Mouse (Mus musculus): ENCODE results near the gene Chmp4b. TPM values are rescaled to one million over a fixed set of nuclear protein-coding genes. Genes with fewer than 3 reads are reported as not detected.
A peak's percentile ranks its signal among the peaks of the same experiment; 100 is the strongest.

Gene Chmp4b
- 13.0 and 16.6 TPM in 2 replicates for polyA plus RNA-seq (2014; fragmentation: Nextera tagmentation; extraction: Ambion mirVana)

DNA sequence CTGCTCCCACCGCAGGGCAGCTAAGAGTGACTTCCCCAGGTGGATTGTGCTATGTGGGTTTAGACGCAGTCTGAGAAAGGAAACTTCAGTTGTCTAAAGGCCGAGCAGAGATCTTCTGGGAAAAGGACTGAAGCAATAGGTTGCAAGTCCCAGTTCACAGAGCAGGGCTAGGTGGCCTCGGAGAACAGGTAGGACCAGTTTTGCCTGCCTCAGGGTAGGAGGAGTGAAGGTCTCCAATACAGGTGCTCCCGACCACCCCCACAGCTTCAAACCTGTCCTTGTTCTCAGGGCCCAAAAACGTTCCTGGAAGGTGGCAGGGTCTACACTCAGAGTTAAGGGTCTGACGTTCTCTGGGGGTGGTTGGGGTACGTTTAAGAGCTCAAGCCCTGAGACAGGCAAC, at the start of gene Chmp4b:
Gene Chmp4b (plus strand): TSS at position 343 of the 400 bp plus-strand sequence.
- 46% methylated on average over 8 of the region's 8 CpGs for WGBS
- no peaks in the 10 kb centered on the region for H3K27me3 ChIP-seq (ENCODE audit: control insufficient read depth, insufficient read depth, low read length)
- H3K36me3 ChIP-seq (ENCODE audit: control insufficient read depth, insufficient read depth, low read length): no peaks in the 10 kb centered on the region
- no peak within 1 kb of the TSS for H3K9ac ChIP-seq (ENCODE audit: low read length)
- no peaks in the 10 kb centered on the region for H3K9me3 ChIP-seq (ENCODE audit: control insufficient read depth, low read length)
- no peak within 1 kb of the TSS for H3K4me2 ChIP-seq (ENCODE audit: low read length)
- peaks cover 0 to 4% of the 10 kb centered on the region in 2 experiments; a peak in 1 of 4 replicates for H3K4me1 ChIP-seq (ENCODE audit: control insufficient read depth in 2 of 2, insufficient read depth in 2 of 2, low read length in 2 of 2)
- no peak for ATAC-seq (ENCODE audit: insufficient number of reproducible peaks, insufficient read depth, low FRiP score, low read depth)
- no peak within 1 kb of the TSS for H3K27ac ChIP-seq (replicated peaks in 1 of 2; ENCODE audit: control insufficient read depth in 1 of 2, insufficient read depth in 1 of 2, low read depth in 2 of 2, low read length in 2 of 2)
- no peak within 1 kb of the TSS for H3K4me3 ChIP-seq (ENCODE audit: control insufficient read depth in 1 of 2, insufficient read depth in 1 of 2, low read depth in 1 of 2, low read length in 2 of 2)

DNA sequence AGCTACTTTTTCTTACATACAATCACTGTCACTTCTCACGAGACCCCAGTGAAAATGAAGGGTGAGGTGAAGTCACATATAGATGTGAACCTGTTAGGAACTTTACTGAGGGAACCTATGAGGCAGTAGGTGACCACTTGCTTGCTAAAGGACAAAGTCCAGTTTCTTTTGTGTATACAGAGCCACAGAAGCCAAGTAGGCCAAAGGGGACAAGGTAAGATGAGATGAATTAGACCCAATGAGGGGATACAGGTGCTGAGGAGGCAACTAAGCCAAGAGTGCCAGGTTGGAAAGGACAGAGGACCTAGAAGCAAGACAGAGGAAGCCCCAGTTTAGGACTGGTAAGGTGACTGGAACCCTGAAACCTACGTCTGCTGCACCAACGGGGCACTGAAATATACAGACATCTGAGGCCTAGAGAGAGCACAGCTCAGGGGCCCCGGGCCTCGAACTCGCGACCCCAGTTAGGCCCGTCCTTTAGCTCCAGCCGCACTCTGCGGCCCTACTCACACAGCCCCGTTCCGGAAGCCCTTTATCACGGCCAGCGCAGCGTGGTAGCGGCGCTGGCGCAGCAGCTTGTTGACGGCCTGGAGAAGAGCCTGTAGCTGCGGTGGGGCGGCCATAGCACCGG, 48.4 kb upstream of the Chmp4b start:
- H3K4me3 ChIP-seq (ENCODE audit: control insufficient read depth in 1 of 2, insufficient read depth in 1 of 2, low read depth in 1 of 2, low read length in 2 of 2): peak overlapping the region; percentile 62 to 70
- WGBS: 10% methylated on average over 22 of the region's 22 CpGs
- no peak for ATAC-seq (ENCODE audit: insufficient number of reproducible peaks, insufficient read depth, low FRiP score, low read depth)
- peak overlapping the region; percentile 58 for H3K4me2 ChIP-seq (ENCODE audit: low read length)
- H3K4me1 ChIP-seq (ENCODE audit: control insufficient read depth in 2 of 2, insufficient read depth in 2 of 2, low read length in 2 of 2): peaks cover 3 to 10% of the 10 kb centered on the region in 2 experiments; a peak in 3 of 4 replicates
- no peaks in the 10 kb centered on the region for H3K36me3 ChIP-seq (ENCODE audit: control insufficient read depth, insufficient read depth, low read length)
- peak overlapping the region; percentile 75 for H3K9ac ChIP-seq (ENCODE audit: low read length)
- no peaks in the 10 kb centered on the region for H3K9me3 ChIP-seq (ENCODE audit: control insufficient read depth, low read length)
- H3K27ac ChIP-seq (replicated peaks in 1 of 2; ENCODE audit: control insufficient read depth in 1 of 2, insufficient read depth in 1 of 2, low read depth in 2 of 2, low read length in 2 of 2): peak overlapping the region; percentile 6 to 15; a peak in 2 of 4 replicates
- no peaks in the 10 kb centered on the region for H3K27me3 ChIP-seq (ENCODE audit: control insufficient read depth, insufficient read depth, low read length)

DNA sequence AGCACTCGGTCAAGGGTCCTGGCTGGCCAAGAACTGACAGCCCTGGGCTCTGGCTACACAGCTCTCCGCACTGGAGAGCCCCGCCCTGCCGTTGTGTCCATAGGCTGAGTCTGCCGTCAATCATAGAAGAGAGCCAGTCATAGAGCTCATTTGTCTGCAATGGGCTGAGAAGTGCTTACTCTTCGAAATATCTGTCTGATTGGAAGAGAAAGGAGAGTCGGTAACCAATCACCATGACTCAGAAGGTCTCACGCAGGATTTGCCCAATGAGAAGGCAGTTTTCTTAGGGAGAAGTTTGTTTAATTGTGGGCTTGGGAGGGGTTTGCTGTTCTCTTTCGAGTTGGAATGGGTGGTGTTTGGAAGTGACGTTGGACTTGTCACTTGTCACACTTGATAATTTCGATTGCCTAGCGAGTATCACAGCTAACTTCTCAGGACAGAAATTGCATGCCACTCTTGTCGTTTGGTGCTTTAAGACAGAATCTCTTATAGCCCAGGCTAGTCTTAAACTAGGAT, 47.8 kb upstream of the Chmp4b start, which contains the start of gene Pxmp4:
Gene Pxmp4 (minus strand): TSS at position 71 of the 516 bp plus-strand sequence.
- ATAC-seq (ENCODE audit: insufficient number of reproducible peaks, insufficient read depth, low FRiP score, low read depth): peak; percentile 100
- under 1% methylated on average over 13 of the region's 13 CpGs for WGBS
- no peaks in the 10 kb centered on the region for H3K27me3 ChIP-seq (ENCODE audit: control insufficient read depth, insufficient read depth, low read length)

DNA sequence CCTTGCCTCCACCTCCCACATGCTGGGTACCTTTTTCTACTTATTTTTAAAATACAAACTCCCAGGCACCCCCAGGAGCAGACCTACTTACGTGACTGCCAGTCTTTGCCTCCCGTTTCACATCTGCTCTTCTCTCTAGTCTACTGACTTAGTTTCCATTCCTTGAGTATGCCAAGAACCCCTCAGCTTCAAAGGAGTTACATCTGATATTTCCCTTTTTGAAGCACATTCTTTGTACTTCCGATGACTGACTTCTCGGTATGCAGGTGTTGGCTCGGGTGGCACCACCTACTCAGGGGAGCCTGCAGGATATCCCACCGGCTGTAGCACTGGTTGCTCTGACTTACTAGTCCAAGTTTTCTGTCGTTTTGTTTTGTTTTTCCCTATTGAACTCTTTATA, 47.3 kb upstream of the Chmp4b start:
- no peaks in the 10 kb centered on the region for H3K36me3 ChIP-seq (ENCODE audit: control insufficient read depth, insufficient read depth, low read length)
- ATAC-seq (ENCODE audit: insufficient number of reproducible peaks, insufficient read depth, low FRiP score, low read depth): no peak
- H3K4me2 ChIP-seq (ENCODE audit: low read length): peak overlapping the region; percentile 58
- H3K4me1 ChIP-seq (ENCODE audit: control insufficient read depth in 2 of 2, insufficient read depth in 2 of 2, low read length in 2 of 2): peaks cover 3 to 10% of the 10 kb centered on the region in 2 experiments; a peak in 3 of 4 replicates
- peak overlapping the region in 1 of 2 experiments; percentile 24; a peak in 1 of 4 replicates for H3K27ac ChIP-seq (replicated peaks in 1 of 2; ENCODE audit: control insufficient read depth in 1 of 2, insufficient read depth in 1 of 2, low read depth in 2 of 2, low read length in 2 of 2)
- WGBS: 29% methylated on average over 7 of the region's 7 CpGs
- H3K9ac ChIP-seq (ENCODE audit: low read length): peak overlapping the region; percentile 60
- H3K9me3 ChIP-seq (ENCODE audit: control insufficient read depth, low read length): no peaks in the 10 kb centered on the region
- H3K4me3 ChIP-seq (ENCODE audit: control insufficient read depth in 1 of 2, insufficient read depth in 1 of 2, low read depth in 1 of 2, low read length in 2 of 2): peak overlapping the region; percentile 30 to 62; a peak in 3 of 4 replicates
- H3K27me3 ChIP-seq (ENCODE audit: control insufficient read depth, insufficient read depth, low read length): no peaks in the 10 kb centered on the region

More for the DNA sequence above, 47.8 kb upstream of the Chmp4b start, which contains the start of gene Pxmp4:
- H3K27ac ChIP-seq (replicated peaks in 1 of 2; ENCODE audit: control insufficient read depth in 1 of 2, insufficient read depth in 1 of 2, low read depth in 2 of 2, low read length in 2 of 2): peak within 1 kb of the TSS; percentile 6 to 24; a peak in 2 of 4 replicates
- H3K36me3 ChIP-seq (ENCODE audit: control insufficient read depth, insufficient read depth, low read length): no peaks in the 10 kb centered on the region
- peaks cover 3 to 10% of the 10 kb centered on the region in 2 experiments; a peak in 3 of 4 replicates for H3K4me1 ChIP-seq (ENCODE audit: control insufficient read depth in 2 of 2, insufficient read depth in 2 of 2, low read length in 2 of 2)
- H3K9me3 ChIP-seq (ENCODE audit: control insufficient read depth, low read length): no peaks in the 10 kb centered on the region
- peak within 1 kb of the TSS; percentile 62 to 70 for H3K4me3 ChIP-seq (ENCODE audit: control insufficient read depth in 1 of 2, insufficient read depth in 1 of 2, low read depth in 1 of 2, low read length in 2 of 2)
- peak within 1 kb of the TSS; percentile 58 for H3K4me2 ChIP-seq (ENCODE audit: low read length)
- H3K9ac ChIP-seq (ENCODE audit: low read length): peak within 1 kb of the TSS; percentile 75

DNA sequence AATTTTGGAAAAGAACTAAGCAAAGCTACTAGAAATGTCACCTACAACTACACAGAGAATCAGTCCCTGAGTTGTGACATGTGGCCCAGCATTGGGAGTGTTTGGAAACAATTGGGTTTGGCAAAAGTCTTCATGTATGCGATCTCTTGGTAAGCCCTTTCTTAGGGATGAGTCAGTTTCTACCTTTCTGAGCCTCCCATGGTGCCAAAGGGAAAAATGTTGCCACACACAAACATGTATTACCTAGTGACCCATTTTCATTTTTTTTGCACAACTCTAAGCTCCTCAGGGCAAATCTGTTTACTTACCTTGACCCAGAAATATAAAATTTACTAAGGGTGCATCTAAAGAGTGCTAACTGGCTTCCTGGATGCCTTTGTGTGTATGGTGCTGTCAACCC, 44.5 kb upstream of the Chmp4b start:
- ATAC-seq (ENCODE audit: insufficient number of reproducible peaks, insufficient read depth, low FRiP score, low read depth): no peak
- Histone ChIP-seq H3K27ac (replicated peaks in 1 of 2; ENCODE audit: control insufficient read depth in 1 of 2, insufficient read depth in 1 of 2, low read depth in 2 of 2, low read length in 2 of 2) (no peak overlapping the region), H3K4me3 (ENCODE audit: control insufficient read depth in 1 of 2, insufficient read depth in 1 of 2, low read depth in 1 of 2, low read length in 2 of 2) (no peak overlapping the region), H3K9me3 (ENCODE audit: control insufficient read depth, low read length) (no peaks in the 10 kb centered on the region), H3K4me2 (ENCODE audit: low read length) (no peak overlapping the region), H3K27me3 (ENCODE audit: control insufficient read depth, insufficient read depth, low read length) (no peaks in the 10 kb centered on the region), H3K4me1 (ENCODE audit: control insufficient read depth in 2 of 2, insufficient read depth in 2 of 2, low read length in 2 of 2) (peaks cover 3 to 6% of the 10 kb centered on the region in 2 experiments; a peak in 3 of 4 replicates), H3K36me3 (ENCODE audit: control insufficient read depth, insufficient read depth, low read length) (no peaks in the 10 kb centered on the region), H3K9ac (ENCODE audit: low read length) (no peak overlapping the region)
- WGBS: 59% methylated on average over 1 of the region's 1 CpGs

DNA sequence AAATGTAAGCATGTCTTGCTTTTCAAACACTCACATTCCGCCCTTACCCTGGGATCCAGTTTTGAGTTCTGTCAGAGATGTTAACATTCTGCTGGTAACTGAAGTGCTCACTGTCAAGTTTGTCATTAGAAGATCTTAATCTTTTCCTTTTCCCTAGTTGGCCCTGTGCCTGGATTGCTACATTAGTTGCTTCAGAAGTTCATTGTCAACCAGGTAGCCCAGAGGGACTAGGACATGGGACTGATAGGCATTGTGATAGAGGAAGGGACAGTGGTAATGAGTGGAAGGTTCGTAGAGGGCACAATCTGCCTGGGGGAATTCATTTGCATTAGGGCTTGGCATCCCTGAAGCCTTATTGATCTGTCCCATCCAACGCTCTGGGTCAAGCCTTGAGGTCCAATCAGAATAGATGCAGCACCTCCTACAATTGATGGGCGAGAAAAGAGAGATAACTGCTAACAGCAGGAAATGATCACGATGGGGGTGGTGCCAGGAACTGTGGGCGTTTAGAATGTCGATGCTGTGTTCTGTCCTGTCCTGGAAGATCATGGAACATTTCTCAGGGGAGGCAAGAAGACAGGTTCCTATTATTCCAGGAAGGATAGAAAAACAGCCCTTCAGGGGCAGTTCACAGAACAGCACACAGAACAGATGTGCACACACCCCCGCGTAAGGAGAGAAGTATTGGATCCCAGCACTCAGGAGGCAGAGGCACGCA, 42.3 kb upstream of the Chmp4b start:
- ATAC-seq (ENCODE audit: insufficient number of reproducible peaks, insufficient read depth, low FRiP score, low read depth): no peak
- Histone ChIP-seq H3K36me3 (ENCODE audit: control insufficient read depth, insufficient read depth, low read length) (no peaks in the 10 kb centered on the region), H3K9ac (ENCODE audit: low read length) (no peak overlapping the region), H3K27ac (replicated peaks in 1 of 2; ENCODE audit: control insufficient read depth in 1 of 2, insufficient read depth in 1 of 2, low read depth in 2 of 2, low read length in 2 of 2) (no peak overlapping the region), H3K9me3 (ENCODE audit: control insufficient read depth, low read length) (no peaks in the 10 kb centered on the region), H3K4me1 (ENCODE audit: control insufficient read depth in 2 of 2, insufficient read depth in 2 of 2, low read length in 2 of 2) (peaks cover 2 to 6% of the 10 kb centered on the region in 2 experiments; a peak in 2 of 4 replicates), H3K4me3 (ENCODE audit: control insufficient read depth in 1 of 2, insufficient read depth in 1 of 2, low read depth in 1 of 2, low read length in 2 of 2) (no peak overlapping the region), H3K27me3 (ENCODE audit: control insufficient read depth, insufficient read depth, low read length) (no peaks in the 10 kb centered on the region), H3K4me2 (ENCODE audit: low read length) (no peak overlapping the region)
- 58% methylated on average over 10 of the region's 10 CpGs for WGBS
